Mouse (Mus musculus): Measurements from ENCODE around the gene Kdm8. TPM values are rescaled to one million over a fixed set of nuclear protein-coding genes. Genes with fewer than 3 reads are reported as not detected.
A peak's percentile ranks its signal among the peaks of the same experiment; 100 is the strongest.

Gene Kdm8
- total and polyA plus RNA-seq, 3 experiments: 1.2 to 4.5 (median 2.1) TPM

DNA sequence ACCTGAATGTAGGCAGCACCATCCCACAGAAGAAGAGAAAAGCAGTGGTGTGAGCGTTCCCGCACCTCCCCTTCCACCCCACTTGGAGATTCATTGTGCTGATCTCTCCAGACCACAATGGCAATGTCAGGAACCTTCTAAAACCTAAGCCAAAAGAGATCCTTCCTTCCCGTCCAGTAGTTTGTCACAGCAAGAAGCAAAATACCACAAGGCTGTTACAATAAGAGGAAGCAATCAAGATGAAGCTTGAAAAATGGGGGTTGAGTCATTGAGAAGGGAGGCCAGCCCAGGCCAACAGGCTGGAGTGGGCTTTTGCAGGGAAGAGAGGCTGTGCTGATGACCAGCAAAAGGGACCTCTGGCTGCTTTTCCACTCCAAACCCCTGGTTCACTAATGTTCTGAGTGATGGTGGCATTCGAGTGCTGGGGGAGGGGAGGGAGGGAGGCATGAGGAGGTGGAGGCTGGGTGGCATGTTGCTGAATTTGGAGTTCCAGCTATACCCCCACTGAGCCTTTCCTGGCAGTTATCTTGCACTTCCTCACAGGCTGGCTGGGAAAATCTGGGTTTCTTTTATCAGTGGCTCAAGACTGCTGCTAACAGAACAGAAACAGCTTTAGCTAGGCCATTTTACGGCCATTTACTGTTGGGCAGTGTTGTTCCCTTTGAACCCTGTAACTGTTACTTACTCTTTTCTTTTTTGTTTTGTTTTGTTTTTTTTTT, 59.1 kb downstream of the Kdm8 start:
- H3K9me3 ChIP-seq (replicated peaks): 0 out of 2 replicates have a peak, but pooled peaks cover 4% of the 10 kb centered on the region
- H3K36me3 ChIP-seq (replicated peaks): no peaks in the 10 kb centered on the region
- TF ChIP-seq POLR2AphosphoS5 (IDR thresholded peaks at IDR 0.05; ENCODE audit: insufficient replicate concordance, low read depth, low read length): no peak
- TF ChIP-seq GATA1 (IDR thresholded peaks at IDR 0.05; ENCODE audit: borderline replicate concordance, low read length): no peak
- TF ChIP-seq TAL1 (conservative IDR thresholded peaks at IDR 0.05; ENCODE audit: low read depth, low read length): no peak
- no peak for TF ChIP-seq CTCF (IDR thresholded peaks at IDR 0.05; ENCODE audit: low read depth, low read length)
- TF ChIP-seq GATA2 (IDR thresholded peaks at IDR 0.05; ENCODE audit: borderline replicate concordance, low read depth, low read length): no peak
- peaks cover 6% of the 10 kb centered on the region; the same call in 1 of the 2 replicates for H3K27me3 ChIP-seq (ENCODE audit: insufficient read depth, low read length)
- ATAC-seq (ENCODE audit: extremely low read depth, insufficient number of reproducible peaks, low FRiP score, poor library complexity, severe bottlenecking) (0 out of 2 replicates have a peak, but pooled peaks have one; percentile 8), DNase-seq (ENCODE audit: low spot score) (no peak)
- H3K4me1 ChIP-seq (ENCODE audit: insufficient read depth, low read depth, low read length): peaks cover 42% of the 10 kb centered on the region
- H3K4me3 ChIP-seq (ENCODE audit: low read depth, low read length): no peak overlapping the region

DNA sequence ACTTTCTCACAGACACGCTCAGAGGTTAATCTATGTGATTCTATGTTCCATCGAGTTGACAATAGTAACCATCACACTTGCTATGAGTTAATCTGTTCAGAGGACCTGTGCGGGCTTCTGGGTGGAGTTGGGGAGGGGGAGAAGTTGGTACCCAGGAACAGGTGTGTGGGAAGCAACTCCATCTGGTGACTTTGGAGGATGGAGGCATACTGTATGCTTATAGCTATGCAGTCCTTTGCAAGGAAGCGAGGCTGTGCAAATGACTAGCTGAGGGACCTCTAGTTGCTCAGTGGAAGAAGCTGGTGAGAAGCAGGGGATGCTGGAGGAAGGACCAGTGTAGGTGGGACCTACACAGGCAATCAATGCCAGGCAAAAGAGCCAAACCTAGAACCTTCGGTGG, 60.1 kb downstream of the Kdm8 start:
- Histone ChIP-seq H3K4me1 (ENCODE audit: insufficient read depth, low read depth, low read length) (peaks cover 31% of the 10 kb centered on the region), H3K4me3 (ENCODE audit: low read depth, low read length) (no peak overlapping the region), H3K36me3 (replicated peaks) (no peaks in the 10 kb centered on the region), H3K9me3 (replicated peaks) (0 out of 2 replicates have a peak, but pooled peaks cover 4% of the 10 kb centered on the region), H3K27me3 (ENCODE audit: insufficient read depth, low read length) (peaks cover 6% of the 10 kb centered on the region; the same call in 1 of the 2 replicates)
- no peak for TF ChIP-seq POLR2AphosphoS5 (IDR thresholded peaks at IDR 0.05; ENCODE audit: insufficient replicate concordance, low read depth, low read length)
- TF ChIP-seq GATA2 (IDR thresholded peaks at IDR 0.05; ENCODE audit: borderline replicate concordance, low read depth, low read length): no peak
- TF ChIP-seq CTCF (IDR thresholded peaks at IDR 0.05; ENCODE audit: low read depth, low read length): no peak
- TF ChIP-seq GATA1 (IDR thresholded peaks at IDR 0.05; ENCODE audit: borderline replicate concordance, low read length): no peak
- TF ChIP-seq TAL1 (conservative IDR thresholded peaks at IDR 0.05; ENCODE audit: low read depth, low read length): no peak
- DNase-seq (ENCODE audit: low spot score): no peak
- ATAC-seq (ENCODE audit: extremely low read depth, insufficient number of reproducible peaks, low FRiP score, poor library complexity, severe bottlenecking): no peak

DNA sequence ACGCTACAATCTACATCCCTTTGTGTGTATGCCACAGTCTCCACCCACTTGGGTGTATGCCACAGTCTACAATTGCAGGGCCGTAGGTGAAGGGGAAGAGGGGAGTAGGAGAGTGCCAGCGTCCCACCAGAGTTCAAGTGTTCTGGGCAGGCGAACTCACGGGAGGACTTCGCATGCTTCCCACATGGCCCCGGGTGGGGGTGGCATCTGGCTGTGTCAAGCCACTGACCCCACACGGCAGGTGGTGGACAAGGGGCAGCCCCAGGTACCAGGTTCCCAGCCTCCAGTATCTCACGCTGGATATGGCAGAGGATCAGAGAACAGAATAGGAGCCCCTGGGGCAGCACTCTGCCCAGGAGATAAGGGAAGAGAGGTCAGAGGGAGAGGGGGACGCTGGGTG, 61.1 kb downstream of the Kdm8 start:
- no peak for TF ChIP-seq TAL1 (conservative IDR thresholded peaks at IDR 0.05; ENCODE audit: low read depth, low read length)
- Histone ChIP-seq H3K36me3 (replicated peaks) (no peaks in the 10 kb centered on the region), H3K4me3 (ENCODE audit: low read depth, low read length) (no peak overlapping the region), H3K9me3 (replicated peaks) (0 out of 2 replicates have a peak, but pooled peaks cover 4% of the 10 kb centered on the region), H3K4me1 (ENCODE audit: insufficient read depth, low read depth, low read length) (peaks cover 22% of the 10 kb centered on the region), H3K27me3 (ENCODE audit: insufficient read depth, low read length) (peaks cover 6% of the 10 kb centered on the region; the same call in 1 of the 2 replicates)
- ATAC-seq (ENCODE audit: extremely low read depth, insufficient number of reproducible peaks, low FRiP score, poor library complexity, severe bottlenecking): no peak
- DNase-seq (ENCODE audit: low spot score): no peak

- ATAC-seq (ENCODE audit: extremely low read depth, insufficient number of reproducible peaks, low FRiP score, poor library complexity, severe bottlenecking) (no peak), DNase-seq (ENCODE audit: low spot score) (no peak)
- no peak overlapping the region for H3K4me3 ChIP-seq (ENCODE audit: low read depth, low read length)
- H3K27me3 ChIP-seq (ENCODE audit: insufficient read depth, low read length): peaks cover 6% of the 10 kb centered on the region; the same call in 1 of the 2 replicates
- H3K4me1 ChIP-seq (ENCODE audit: insufficient read depth, low read depth, low read length): peaks cover 32% of the 10 kb centered on the region
- TF ChIP-seq GATA1 (IDR thresholded peaks at IDR 0.05; ENCODE audit: borderline replicate concordance, low read length) (no peak), CTCF (IDR thresholded peaks at IDR 0.05; ENCODE audit: low read depth, low read length) (no peak), POLR2AphosphoS5 (IDR thresholded peaks at IDR 0.05; ENCODE audit: insufficient replicate concordance, low read depth, low read length) (no peak), GATA2 (IDR thresholded peaks at IDR 0.05; ENCODE audit: borderline replicate concordance, low read depth, low read length) (no peak), TAL1 (conservative IDR thresholded peaks at IDR 0.05; ENCODE audit: low read depth, low read length) (no peak)
- no peaks in the 10 kb centered on the region for H3K36me3 ChIP-seq (replicated peaks)
- H3K9me3 ChIP-seq (replicated peaks): peaks cover 13% of the 10 kb centered on the region
Observed at GRCm38 (mm10) chr7:125507279-125507678, 62.8 kb downstream of the Kdm8 start.

GRCm38 (mm10) chr7:125511432-125511831, 67.0 kb downstream of the Kdm8 start:
- Histone ChIP-seq H3K36me3 (replicated peaks) (no peaks in the 10 kb centered on the region), H3K4me3 (ENCODE audit: low read depth, low read length) (no peak overlapping the region), H3K4me1 (ENCODE audit: insufficient read depth, low read depth, low read length) (peaks cover 48% of the 10 kb centered on the region), H3K27me3 (ENCODE audit: insufficient read depth, low read length) (no peaks in the 10 kb centered on the region), H3K9me3 (replicated peaks) (peaks cover 30% of the 10 kb centered on the region)
- DNase-seq (ENCODE audit: low spot score) (no peak), ATAC-seq (ENCODE audit: extremely low read depth, insufficient number of reproducible peaks, low FRiP score, poor library complexity, severe bottlenecking) (no peak)
- no peak for TF ChIP-seq TAL1 (conservative IDR thresholded peaks at IDR 0.05; ENCODE audit: low read depth, low read length)
- TF ChIP-seq GATA2 (IDR thresholded peaks at IDR 0.05; ENCODE audit: borderline replicate concordance, low read depth, low read length): no peak
- no peak for TF ChIP-seq GATA1 (IDR thresholded peaks at IDR 0.05; ENCODE audit: borderline replicate concordance, low read length)
- no peak for TF ChIP-seq POLR2AphosphoS5 (IDR thresholded peaks at IDR 0.05; ENCODE audit: insufficient replicate concordance, low read depth, low read length)
- TF ChIP-seq CTCF (IDR thresholded peaks at IDR 0.05; ENCODE audit: low read depth, low read length): no peak

- ATAC-seq (ENCODE audit: extremely low read depth, insufficient number of reproducible peaks, low FRiP score, poor library complexity, severe bottlenecking) (peak; percentile 40; the same call in 1 of the 2 replicates), DNase-seq (ENCODE audit: low spot score) (no peak)
- no peaks in the 10 kb centered on the region for H3K27me3 ChIP-seq (ENCODE audit: insufficient read depth, low read length)
- 0 out of 2 replicates have a peak overlapping the region, but pooled peaks have one; percentile 16 for H3K4me3 ChIP-seq (ENCODE audit: low read depth, low read length)
- H3K9me3 ChIP-seq (replicated peaks): peaks cover 27% of the 10 kb centered on the region
- TF ChIP-seq GATA1 (IDR thresholded peaks at IDR 0.05; ENCODE audit: borderline replicate concordance, low read length): no peak
- no peak for TF ChIP-seq GATA2 (IDR thresholded peaks at IDR 0.05; ENCODE audit: borderline replicate concordance, low read depth, low read length)
- TF ChIP-seq POLR2AphosphoS5 (IDR thresholded peaks at IDR 0.05; ENCODE audit: insufficient replicate concordance, low read depth, low read length): no peak
- no peak for TF ChIP-seq CTCF (IDR thresholded peaks at IDR 0.05; ENCODE audit: low read depth, low read length)
- TF ChIP-seq TAL1 (conservative IDR thresholded peaks at IDR 0.05; ENCODE audit: low read depth, low read length): no peak; the same call in 1 of the 2 replicates
- no peaks in the 10 kb centered on the region for H3K36me3 ChIP-seq (replicated peaks)
- H3K4me1 ChIP-seq (ENCODE audit: insufficient read depth, low read depth, low read length): peaks cover 53% of the 10 kb centered on the region
Observed at GRCm38 (mm10) chr7:125511852-125512251, 67.4 kb downstream of the Kdm8 start.

Other genes starting within 250 kb of the Kdm8 start
- gene Nsmce1, start 46.9 kb downstream of the Kdm8 start, total RNA-seq (2014; fragmentation: Nextera tagmentation): 44.0 and 59.3 TPM in 2 replicates
- 97.3 and 102 TPM in 2 replicates for gene Nsmce1, start 46.9 kb downstream of the Kdm8 start, total RNA-seq (2017)
- 11.5 and 13.0 TPM in 2 replicates for gene Nsmce1, start 46.9 kb downstream of the Kdm8 start, polyA plus RNA-seq (2012)
- 21.1 and 23.5 TPM in 2 replicates for gene Il4ra, start 107.4 kb downstream of the Kdm8 start, total RNA-seq (2014; fragmentation: Nextera tagmentation)
- gene Il4ra, start 107.4 kb downstream of the Kdm8 start, total RNA-seq (2017): 35.8 and 38.4 TPM in 2 replicates
- 25.9 and 27.8 TPM in 2 replicates for gene Il4ra, start 107.4 kb downstream of the Kdm8 start, polyA plus RNA-seq (2012)
- not detected in 2 replicates for gene Il21r, start 158.8 kb downstream of the Kdm8 start, total RNA-seq (2014; fragmentation: Nextera tagmentation)
- 0.16 and 0.23 TPM in 2 replicates for gene Il21r, start 158.8 kb downstream of the Kdm8 start, total RNA-seq (2017)
- gene Il21r, start 158.8 kb downstream of the Kdm8 start, polyA plus RNA-seq (2012): 0.11 and 0.14 TPM in 2 replicates

All from G1E (cell line).